Mouse (Mus musculus) small intestine, adult 2 months (tissue): ENCODE results near the gene Skap2.

Experiments
- CTCF ChIP-seq: fragments of 200-500 bp; IDR thresholded peaks from 2 replicates; pipeline ENCODE4 v1.5.1; 2012; ENCODE audit warnings: low read depth, mild to moderate bottlenecking, control low read depth, inconsistent platforms, low read length, moderate library complexity, mixed read lengths; ENCODE audit not compliant: insufficient replicate concordance, insufficient read length; ENCODE audit errors: extremely low read depth
- POLR2A ChIP-seq: fragments of 200-500 bp; IDR thresholded peaks from 2 replicates; pipeline ENCODE4 v1.6.1; 2012; ENCODE audit warnings: low read depth, mild to moderate bottlenecking, control low read depth, inconsistent platforms, low read length, moderate library complexity

- TF ChIP-seq CTCF (no peak), POLR2A (no peak)
Measured at GRCm38 (mm10) chr6:51882880-51883274, 129.5 kb downstream of the Skap2 start.
